Mouse (Mus musculus) limb, embryonic 15.5 days (tissue): ENCODE measurements at regions not wholly inside any gene's neighbourhood (a gene's known extent, or its start where the extent isn't known, plus 50 kb on each side); places are given as distances from the start of the nearest gene placed in this dataset.

Experiments
- ATAC-seq: fragments of 200-750 bp; cut with Nextera tagmentation; 2 replicates; pipeline ENCODE4 v1.8.0; 2017; ENCODE audit warnings: low read depth, moderate TSS enrichment; ENCODE audit not compliant: insufficient number of reproducible peaks, low FRiP score, low TSS enrichment
- H3K27ac ChIP-seq: fragments of 300-500 bp; sonication (generic); 2 replicates; pipeline ENCODE4 v1.5.1; 2015; ENCODE audit warnings: moderate library complexity, mild to moderate bottlenecking, inconsistent platforms
- H3K27me3 ChIP-seq: fragments of 300-500 bp; sonication (generic); 2 replicates; pipeline ENCODE4 v1.6.1; 2015; ENCODE audit warnings: inconsistent platforms
- H3K36me3 ChIP-seq: fragments of 300-500 bp; sonication (generic); 2 replicates; pipeline ENCODE4 v1.6.1; 2015; ENCODE audit warnings: inconsistent platforms
- H3K4me1 ChIP-seq: fragments of 300-500 bp; sonication (generic); 2 replicates; pipeline ENCODE4 v1.6.1; 2015; ENCODE audit warnings: inconsistent platforms
- H3K4me2 ChIP-seq: fragments of 300-500 bp; sonication (generic); 2 replicates; pipeline ENCODE4 v1.6.1; 2015; ENCODE audit warnings: mild to moderate bottlenecking, inconsistent platforms
- H3K4me3 ChIP-seq: fragments of 300-500 bp; sonication (generic); 2 replicates; pipeline ENCODE4 v1.5.1; 2015; ENCODE audit warnings: mild to moderate bottlenecking, inconsistent platforms
- H3K9ac ChIP-seq: fragments of 300-500 bp; sonication (generic); 2 replicates; pipeline ENCODE4 v1.6.1; 2015; ENCODE audit warnings: inconsistent platforms
- H3K9me3 ChIP-seq: fragments of 300-500 bp; sonication (generic); 2 replicates; pipeline ENCODE4 v1.6.1; 2016; ENCODE audit warnings: inconsistent platforms
- WGBS: fragments of 180-500 bp; shearing (Covaris S2); methylation state at CpG from one replicate; pipeline ENCODE4 v1.1.7; 2015; 5-methylcytosine and 5-hydroxymethylcytosine counted together

GRCm38 (mm10) chr10:126520973-126521372, 380.2 kb downstream of the Atp23 start:
- H3K9ac ChIP-seq, result no peak overlapping the region
- H3K4me1 ChIP-seq, result peaks cover 9% of the 10 kb centered on the region; the same call in 1 of the 2 replicates
- H3K27ac ChIP-seq, result no peak overlapping the region
- H3K9me3 ChIP-seq, result no peaks in the 10 kb centered on the region
- 75% methylated on average over 9 of the region's 9 CpGs for WGBS
- H3K4me3 ChIP-seq, result no peak overlapping the region
- no peak for ATAC-seq
- no peaks in the 10 kb centered on the region for H3K27me3 ChIP-seq
- H3K36me3 ChIP-seq, result no peaks in the 10 kb centered on the region
- H3K4me2 ChIP-seq, result no peak overlapping the region

- no peaks in the 10 kb centered on the region for H3K4me1 ChIP-seq
- H3K4me2 ChIP-seq, result no peak overlapping the region
- no peaks in the 10 kb centered on the region for H3K27me3 ChIP-seq
- H3K36me3 ChIP-seq, result no peaks in the 10 kb centered on the region
- no peak overlapping the region for H3K27ac ChIP-seq
- no peak overlapping the region for H3K9ac ChIP-seq
- WGBS, result 47% methylated on average over 7 of the region's 7 CpGs
- no peak for ATAC-seq
- H3K9me3 ChIP-seq, result no peaks in the 10 kb centered on the region
- no peak overlapping the region for H3K4me3 ChIP-seq
Observed at GRCm38 (mm10) chr10:126513185-126513584, 388.0 kb downstream of the Atp23 start.

- no peaks in the 10 kb centered on the region for H3K27me3 ChIP-seq
- 94% methylated on average over 10 of the region's 10 CpGs for WGBS
- H3K36me3 ChIP-seq, result no peaks in the 10 kb centered on the region
- H3K9me3 ChIP-seq, result no peaks in the 10 kb centered on the region
- no peak for ATAC-seq
- no peak overlapping the region for H3K27ac ChIP-seq
- H3K9ac ChIP-seq, result no peak overlapping the region
- H3K4me3 ChIP-seq, result no peak overlapping the region
- H3K4me1 ChIP-seq, result no peaks in the 10 kb centered on the region
- H3K4me2 ChIP-seq, result no peak overlapping the region
Observed at GRCm38 (mm10) chr10:126511511-126511910, 389.6 kb downstream of the Atp23 start.

GRCm38 (mm10) chr10:126505988-126506387, 395.2 kb downstream of the Atp23 start:
- H3K27me3 ChIP-seq, result no peaks in the 10 kb centered on the region
- H3K9me3 ChIP-seq, result no peaks in the 10 kb centered on the region
- no peak for ATAC-seq
- no peaks in the 10 kb centered on the region for H3K36me3 ChIP-seq
- no peak overlapping the region for H3K4me3 ChIP-seq
- H3K4me2 ChIP-seq, result no peak overlapping the region
- WGBS, result 80% methylated on average over 5 of the region's 5 CpGs
- no peaks in the 10 kb centered on the region for H3K4me1 ChIP-seq
- no peak overlapping the region for H3K9ac ChIP-seq
- no peak overlapping the region for H3K27ac ChIP-seq

GRCm38 (mm10) chr10:126502013-126502688, 399.0 kb downstream of the Atp23 start:
- H3K27me3 ChIP-seq, result no peaks in the 10 kb centered on the region
- WGBS, result 41% methylated on average over 5 of the region's 5 CpGs
- no peaks in the 10 kb centered on the region for H3K4me1 ChIP-seq
- no peak for ATAC-seq
- no peak overlapping the region for H3K4me3 ChIP-seq
- no peak overlapping the region for H3K27ac ChIP-seq
- no peaks in the 10 kb centered on the region for H3K36me3 ChIP-seq
- no peak overlapping the region for H3K9ac ChIP-seq
- H3K4me2 ChIP-seq, result no peak overlapping the region
- no peaks in the 10 kb centered on the region for H3K9me3 ChIP-seq

GRCm38 (mm10) chr10:126498726-126499125, 402.4 kb downstream of the Atp23 start:
- Histone ChIP-seq H3K27ac (no peak overlapping the region), H3K4me1 (no peaks in the 10 kb centered on the region), H3K36me3 (no peaks in the 10 kb centered on the region), H3K4me2 (no peak overlapping the region), H3K4me3 (no peak overlapping the region), H3K9me3 (no peaks in the 10 kb centered on the region), H3K9ac (no peak overlapping the region), H3K27me3 (no peaks in the 10 kb centered on the region)
- ATAC-seq, result no peak
- WGBS, result 83% methylated on average over 6 of the region's 6 CpGs

GRCm38 (mm10) chr10:126493734-126494133, 407.4 kb downstream of the Atp23 start:
- no peaks in the 10 kb centered on the region for H3K4me1 ChIP-seq
- no peak for ATAC-seq
- H3K4me3 ChIP-seq, result no peak overlapping the region
- no peak overlapping the region for H3K27ac ChIP-seq
- H3K4me2 ChIP-seq, result no peak overlapping the region
- WGBS, result 74% methylated on average over 6 of the region's 6 CpGs
- H3K36me3 ChIP-seq, result no peaks in the 10 kb centered on the region
- no peaks in the 10 kb centered on the region for H3K27me3 ChIP-seq
- H3K9me3 ChIP-seq, result no peaks in the 10 kb centered on the region
- no peak overlapping the region for H3K9ac ChIP-seq

GRCm38 (mm10) chr10:126492211-126492610, 408.9 kb downstream of the Atp23 start:
- H3K36me3 ChIP-seq, result no peaks in the 10 kb centered on the region
- no peaks in the 10 kb centered on the region for H3K9me3 ChIP-seq
- no peak for ATAC-seq
- H3K9ac ChIP-seq, result no peak overlapping the region
- no peaks in the 10 kb centered on the region for H3K4me1 ChIP-seq
- H3K27me3 ChIP-seq, result no peaks in the 10 kb centered on the region
- H3K27ac ChIP-seq, result no peak overlapping the region
- 74% methylated on average over 6 of the region's 6 CpGs for WGBS
- H3K4me3 ChIP-seq, result no peak overlapping the region
- H3K4me2 ChIP-seq, result no peak overlapping the region

DNA sequence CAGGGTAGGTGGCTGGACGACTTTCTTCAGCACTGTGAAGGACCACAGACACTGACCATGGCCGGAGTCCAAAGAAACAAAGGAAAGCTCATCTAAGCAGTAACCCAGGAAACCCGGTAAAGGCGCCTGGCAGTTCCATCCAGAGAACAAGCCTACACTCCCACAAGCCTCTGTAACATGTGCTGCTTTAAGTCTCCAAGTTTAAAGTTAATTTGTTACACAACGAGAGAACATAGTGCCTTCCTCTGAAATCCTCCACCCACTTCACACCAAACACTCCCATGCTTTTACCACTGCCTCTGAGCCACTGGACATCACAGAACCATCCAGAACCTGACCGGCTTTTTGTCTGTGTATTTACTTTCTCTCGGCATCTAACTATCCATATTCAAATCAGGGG, 416.0 kb downstream of the Atp23 start:
- Histone ChIP-seq H3K36me3 (no peaks in the 10 kb centered on the region), H3K9ac (no peak overlapping the region), H3K9me3 (no peaks in the 10 kb centered on the region), H3K4me1 (no peaks in the 10 kb centered on the region), H3K4me2 (no peak overlapping the region), H3K27ac (no peak overlapping the region), H3K4me3 (no peak overlapping the region), H3K27me3 (no peaks in the 10 kb centered on the region)
- 91% methylated on average over 7 of the region's 7 CpGs for WGBS
- no peak for ATAC-seq

- no peaks in the 10 kb centered on the region for H3K27me3 ChIP-seq
- no peaks in the 10 kb centered on the region for H3K36me3 ChIP-seq
- H3K9me3 ChIP-seq, result no peaks in the 10 kb centered on the region
- H3K27ac ChIP-seq, result no peak overlapping the region
- no peaks in the 10 kb centered on the region for H3K4me1 ChIP-seq
- no peak overlapping the region for H3K9ac ChIP-seq
- H3K4me2 ChIP-seq, result no peak overlapping the region
- no peak overlapping the region for H3K4me3 ChIP-seq
- no peak for ATAC-seq
- WGBS, result 87% methylated on average over 2 of the region's 2 CpGs
Observed at GRCm38 (mm10) chr10:126483479-126483878, 417.7 kb downstream of the Atp23 start.

DNA sequence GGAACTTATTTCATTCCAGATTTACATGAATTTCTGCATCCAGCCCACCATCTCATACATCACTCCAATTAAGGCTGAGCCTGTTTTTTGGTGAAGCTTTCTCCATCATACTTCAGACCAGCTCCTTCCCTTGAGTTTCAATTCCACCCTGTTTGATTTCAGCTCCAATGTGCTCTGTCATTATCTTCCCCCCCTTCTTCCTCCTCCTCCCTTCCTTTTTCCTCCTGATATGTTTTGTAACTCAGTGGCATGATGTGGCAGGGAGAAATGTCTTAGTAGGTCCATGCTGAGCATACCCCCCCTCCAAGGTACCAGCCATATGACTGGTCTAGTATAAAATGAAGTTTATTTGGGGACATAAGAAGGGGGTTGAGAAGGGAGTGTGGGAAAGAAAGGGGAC, 420.8 kb downstream of the Atp23 start:
- Histone ChIP-seq H3K27ac (no peak overlapping the region), H3K9ac (no peak overlapping the region), H3K4me2 (no peak overlapping the region), H3K9me3 (no peaks in the 10 kb centered on the region), H3K4me1 (no peaks in the 10 kb centered on the region), H3K4me3 (no peak overlapping the region), H3K27me3 (no peaks in the 10 kb centered on the region), H3K36me3 (no peaks in the 10 kb centered on the region)
- no peak for ATAC-seq

GRCm38 (mm10) chr10:126479743-126480142, 421.4 kb downstream of the Atp23 start:
- H3K9me3 ChIP-seq, result no peaks in the 10 kb centered on the region
- H3K27ac ChIP-seq, result no peak overlapping the region
- no peak overlapping the region for H3K4me3 ChIP-seq
- H3K27me3 ChIP-seq, result no peaks in the 10 kb centered on the region
- no peak for ATAC-seq
- no peak overlapping the region for H3K4me2 ChIP-seq
- no peak overlapping the region for H3K9ac ChIP-seq
- no peaks in the 10 kb centered on the region for H3K36me3 ChIP-seq
- 47% methylated on average over 2 of the region's 2 CpGs for WGBS
- H3K4me1 ChIP-seq, result no peaks in the 10 kb centered on the region
